Mouse (Mus musculus) midbrain, embryonic 15.5 days (tissue): ENCODE results near the gene Clip4. TPM values are rescaled to one million over a fixed set of nuclear protein-coding genes. Genes with fewer than 3 reads are reported as not detected.

Experiments used
- ATAC-seq: fragments of 200-750 bp; cut with Nextera tagmentation; replicated peaks from 2 replicates; pipeline ENCODE4 v1.8.0; 2017; ENCODE audit warnings: moderate TSS enrichment
- H3K27ac ChIP-seq: fragments of 300-500 bp; sonication (generic); 2 replicates; pipeline ENCODE4 v1.5.1; 2015; ENCODE audit warnings: mild to moderate bottlenecking, inconsistent platforms
- H3K27me3 ChIP-seq: fragments of 300-500 bp; sonication (generic); replicated peaks from 2 replicates; pipeline ENCODE4 v1.6.1; 2015; ENCODE audit warnings: inconsistent platforms
- H3K36me3 ChIP-seq: fragments of 300-500 bp; sonication (generic); replicated peaks from 2 replicates; pipeline ENCODE4 v1.6.1; 2015; ENCODE audit warnings: inconsistent platforms
- H3K4me1 ChIP-seq: fragments of 300-500 bp; sonication (generic); 2 replicates; pipeline ENCODE4 v1.6.1; 2015; ENCODE audit warnings: inconsistent platforms
- H3K4me2 ChIP-seq: fragments of 300-500 bp; sonication (generic); 2 replicates; pipeline ENCODE4 v1.6.1; 2015; ENCODE audit warnings: inconsistent platforms, mild to moderate bottlenecking, moderate library complexity
- H3K4me3 ChIP-seq: fragments of 300-500 bp; sonication (generic); 2 replicates; pipeline ENCODE4 v1.5.1; 2015; ENCODE audit warnings: mild to moderate bottlenecking, inconsistent platforms
- H3K9ac ChIP-seq: fragments of 300-500 bp; sonication (generic); 2 replicates; pipeline ENCODE4 v1.6.1; 2015; ENCODE audit warnings: mild to moderate bottlenecking, inconsistent platforms
- H3K9me3 ChIP-seq: fragments of 300-500 bp; sonication (generic); 2 replicates; pipeline ENCODE4 v1.6.1; 2016; ENCODE audit warnings: inconsistent platforms
- WGBS: fragments of 180-500 bp; shearing (Covaris S2); methylation state at CpG from one replicate; pipeline ENCODE4 v1.1.7; 2015; ENCODE audit warnings: mixed read lengths; 5-methylcytosine and 5-hydroxymethylcytosine counted together
- polyA plus RNA-seq: library from polyadenylated mRNA; unstranded; fragments of >200 nt; fragmentation: Nextera tagmentation; extraction: Ambion mirVana; gene quantifications from 2 replicates; pipeline ENCODE4 v1.2.1, GENCODE M21; 2015

The Clip4 gene
- polyA plus RNA-seq, 1 experiment from 2014 or later = 13.7 TPM

GRCm38 (mm10) chr17:71770696-71771095 lies 2.4 kb downstream of the Clip4 start:
- Histone ChIP-seq H3K4me1 (no peaks in the 10 kb centered on the region), H3K9ac (no peak overlapping the region), H3K36me3 (no peaks in the 10 kb centered on the region), H3K27me3 (no peaks in the 10 kb centered on the region), H3K27ac (no peak overlapping the region), H3K4me3 (no peak overlapping the region), H3K9me3 (no peaks in the 10 kb centered on the region), H3K4me2 (no peak overlapping the region)
- WGBS = 91% methylated on average over 3 of the region's 3 CpGs
- no peak for ATAC-seq

- H3K4me1 ChIP-seq = no peaks in the 10 kb centered on the region
- ATAC-seq = no peak
- no peaks in the 10 kb centered on the region for H3K27me3 ChIP-seq
- WGBS = 75% methylated on average over 4 of the region's 4 CpGs
- no peaks in the 10 kb centered on the region for H3K9me3 ChIP-seq
- H3K9ac ChIP-seq = no peak overlapping the region
- H3K4me3 ChIP-seq = no peak overlapping the region
- H3K4me2 ChIP-seq = no peak overlapping the region
- no peaks in the 10 kb centered on the region for H3K36me3 ChIP-seq
- no peak overlapping the region for H3K27ac ChIP-seq
Measured at GRCm38 (mm10) chr17:71774173-71774572, 5.9 kb downstream of the Clip4 start.

DNA sequence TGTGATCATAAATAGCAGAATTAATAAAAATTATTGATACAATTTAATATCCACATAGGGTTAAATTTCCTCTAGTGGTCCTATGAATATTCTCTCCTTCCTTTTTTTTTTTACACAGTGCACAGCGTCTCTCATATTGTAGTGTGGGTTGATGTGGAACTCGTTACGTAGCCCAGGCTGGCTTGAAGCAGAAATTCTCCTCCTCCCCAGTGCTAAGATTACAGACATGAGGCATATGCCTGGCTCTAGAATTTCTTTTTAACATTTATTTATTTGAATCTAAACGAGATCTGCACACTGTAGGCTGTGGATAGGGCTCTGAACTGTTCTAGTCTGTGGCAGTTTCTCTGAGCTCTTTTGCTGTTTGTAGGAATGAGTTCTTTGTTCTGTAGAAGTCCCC lies 7.0 kb downstream of the Clip4 start:
- Histone ChIP-seq H3K9me3 (no peaks in the 10 kb centered on the region), H3K36me3 (no peaks in the 10 kb centered on the region), H3K4me2 (no peak overlapping the region), H3K9ac (no peak overlapping the region), H3K4me1 (no peaks in the 10 kb centered on the region), H3K4me3 (no peak overlapping the region), H3K27me3 (no peaks in the 10 kb centered on the region), H3K27ac (no peak overlapping the region)
- 69% methylated on average over 4 of the region's 4 CpGs for WGBS
- ATAC-seq = no peak

GRCm38 (mm10) chr17:71778696-71779095 lies 10.4 kb downstream of the Clip4 start:
- H3K9me3 ChIP-seq = no peaks in the 10 kb centered on the region
- H3K4me3 ChIP-seq = no peak overlapping the region
- peaks cover 14% of the 10 kb centered on the region for H3K4me1 ChIP-seq
- H3K9ac ChIP-seq = no peak overlapping the region
- no peaks in the 10 kb centered on the region for H3K36me3 ChIP-seq
- no peaks in the 10 kb centered on the region for H3K27me3 ChIP-seq
- H3K4me2 ChIP-seq = no peak overlapping the region
- 78% methylated on average over 3 of the region's 3 CpGs for WGBS
- no peak overlapping the region for H3K27ac ChIP-seq
- no peak for ATAC-seq

DNA sequence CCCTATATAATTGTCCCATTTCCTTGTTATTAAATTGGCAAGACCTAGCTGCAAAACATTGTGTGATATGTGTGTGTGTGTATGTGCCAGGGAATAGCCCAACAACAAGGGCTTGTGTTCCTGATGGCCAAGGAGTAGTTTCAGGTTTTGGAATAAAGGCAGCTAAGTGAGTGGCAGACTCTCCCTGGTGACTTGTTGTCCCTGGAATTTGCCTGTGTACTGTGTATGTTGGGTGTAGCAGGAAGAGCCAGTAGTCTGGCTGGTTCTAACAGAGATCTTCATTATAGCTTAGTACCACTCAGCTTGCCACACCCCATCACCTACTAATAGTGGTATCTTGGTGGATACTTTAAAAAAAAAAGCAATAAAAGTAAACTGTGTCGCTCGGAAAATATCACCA lies 12.2 kb downstream of the Clip4 start:
- 92% methylated on average over 2 of the region's 2 CpGs for WGBS
- peaks cover 20% of the 10 kb centered on the region for H3K4me1 ChIP-seq
- no peak for ATAC-seq

GRCm38 (mm10) chr17:71780945-71781344 lies 12.7 kb downstream of the Clip4 start:
- Histone ChIP-seq H3K4me3 (no peak overlapping the region), H3K36me3 (no peaks in the 10 kb centered on the region), H3K27me3 (no peaks in the 10 kb centered on the region), H3K4me2 (no peak overlapping the region), H3K9me3 (no peaks in the 10 kb centered on the region), H3K27ac (no peak overlapping the region), H3K4me1 (peaks cover 20% of the 10 kb centered on the region), H3K9ac (no peak overlapping the region)
- no peak for ATAC-seq
- 89% methylated on average over 4 of the region's 4 CpGs for WGBS

More for the DNA sequence above, 12.2 kb downstream of the Clip4 start:
- H3K27me3 ChIP-seq = no peaks in the 10 kb centered on the region
- H3K27ac ChIP-seq = no peak overlapping the region
- H3K9ac ChIP-seq = no peak overlapping the region
- H3K9me3 ChIP-seq = no peaks in the 10 kb centered on the region
- no peaks in the 10 kb centered on the region for H3K36me3 ChIP-seq
- H3K4me2 ChIP-seq = no peak overlapping the region
- H3K4me3 ChIP-seq = no peak overlapping the region

- Histone ChIP-seq H3K27me3 (no peaks in the 10 kb centered on the region), H3K36me3 (no peaks in the 10 kb centered on the region), H3K27ac (peak overlapping the region; percentile 83), H3K9ac (peak overlapping the region; percentile 88), H3K4me1 (peaks cover 20% of the 10 kb centered on the region), H3K9me3 (no peaks in the 10 kb centered on the region), H3K4me2 (peak overlapping the region; percentile 83), H3K4me3 (peak overlapping the region; percentile 96)
- peak; percentile 95 for ATAC-seq
- WGBS = 0% methylated on average over 29 of the region's 29 CpGs
Measured at GRCm38 (mm10) chr17:71782242-71782698, 14.0 kb downstream of the Clip4 start.

- Histone ChIP-seq H3K36me3 (no peaks in the 10 kb centered on the region), H3K9ac (peak overlapping the region; percentile 88), H3K27ac (peak overlapping the region; percentile 83), H3K27me3 (no peaks in the 10 kb centered on the region), H3K4me1 (peaks cover 20% of the 10 kb centered on the region), H3K9me3 (no peaks in the 10 kb centered on the region), H3K4me2 (peak overlapping the region; percentile 83), H3K4me3 (peak overlapping the region; percentile 96)
- under 1% methylated on average over 50 of the region's 59 CpGs for WGBS
- peak; percentile 80 for ATAC-seq
Measured at GRCm38 (mm10) chr17:71782699-71783365, 14.6 kb downstream of the Clip4 start.

- Histone ChIP-seq H3K4me1 (peaks cover 20% of the 10 kb centered on the region), H3K27me3 (no peaks in the 10 kb centered on the region), H3K4me2 (peak overlapping the region; percentile 83), H3K36me3 (no peaks in the 10 kb centered on the region), H3K4me3 (peak overlapping the region; percentile 96), H3K27ac (peak overlapping the region; percentile 83; the same call in 1 of the 2 replicates), H3K9me3 (no peaks in the 10 kb centered on the region), H3K9ac (peak overlapping the region; percentile 88)
- peak; percentile 2; the same call in 1 of the 2 replicates for ATAC-seq
- WGBS = 4% methylated on average over 10 of the region's 10 CpGs
Measured at GRCm38 (mm10) chr17:71783366-71783735, 15.1 kb downstream of the Clip4 start.

DNA sequence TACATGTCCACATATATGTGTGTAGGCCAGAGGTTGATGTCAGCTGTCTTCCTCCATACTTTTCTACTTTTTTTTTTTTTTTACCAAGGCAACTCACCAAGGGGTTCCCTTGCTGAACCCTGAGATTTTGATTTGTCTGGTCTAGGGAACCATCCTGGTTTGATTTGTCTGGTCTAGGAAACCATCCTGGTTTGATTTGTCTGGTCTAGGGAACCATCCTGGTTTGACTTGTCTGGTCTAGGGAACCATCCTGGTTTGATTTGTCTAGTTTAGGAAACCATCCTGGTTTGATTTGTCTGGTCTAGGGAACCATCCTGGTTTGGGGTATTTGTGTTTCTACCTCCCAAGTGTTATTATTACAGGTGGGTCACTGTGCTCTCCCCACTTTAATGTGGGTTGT lies 18.2 kb downstream of the Clip4 start:
- no peaks in the 10 kb centered on the region for H3K36me3 ChIP-seq
- no peak overlapping the region for H3K9ac ChIP-seq
- peaks cover 20% of the 10 kb centered on the region for H3K4me1 ChIP-seq
- no peaks in the 10 kb centered on the region for H3K27me3 ChIP-seq
- no peak for ATAC-seq
- no peak overlapping the region for H3K4me3 ChIP-seq
- no peak overlapping the region for H3K27ac ChIP-seq
- no peaks in the 10 kb centered on the region for H3K9me3 ChIP-seq
- H3K4me2 ChIP-seq = no peak overlapping the region

DNA sequence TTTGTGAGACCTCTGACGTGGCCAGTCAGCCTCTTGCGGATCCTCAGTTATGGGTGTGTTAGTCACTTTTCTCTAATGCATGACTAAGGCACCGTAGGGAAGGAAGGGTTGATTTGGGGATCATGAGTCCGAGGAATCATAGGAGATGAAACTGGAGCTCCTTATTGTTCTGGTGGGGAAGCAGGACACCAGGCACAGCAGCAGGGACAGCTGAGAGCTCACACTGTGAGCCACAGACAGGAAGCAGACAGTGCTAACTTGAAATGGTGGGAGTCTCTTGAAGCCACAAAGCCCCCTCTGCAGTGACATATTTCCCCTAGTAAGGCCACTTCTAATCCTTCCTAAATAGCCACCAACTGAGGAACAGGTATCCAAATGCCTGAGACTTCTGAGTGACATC lies 22.8 kb downstream of the Clip4 start:
- no peak overlapping the region for H3K4me3 ChIP-seq
- no peaks in the 10 kb centered on the region for H3K4me1 ChIP-seq
- H3K9ac ChIP-seq = no peak overlapping the region
- H3K9me3 ChIP-seq = no peaks in the 10 kb centered on the region
- no peak overlapping the region for H3K4me2 ChIP-seq
- WGBS = 96% methylated on average over 4 of the region's 4 CpGs
- ATAC-seq = no peak
- no peak overlapping the region for H3K27ac ChIP-seq
- H3K27me3 ChIP-seq = no peaks in the 10 kb centered on the region
- no peaks in the 10 kb centered on the region; the same call in 1 of the 2 replicates for H3K36me3 ChIP-seq

DNA sequence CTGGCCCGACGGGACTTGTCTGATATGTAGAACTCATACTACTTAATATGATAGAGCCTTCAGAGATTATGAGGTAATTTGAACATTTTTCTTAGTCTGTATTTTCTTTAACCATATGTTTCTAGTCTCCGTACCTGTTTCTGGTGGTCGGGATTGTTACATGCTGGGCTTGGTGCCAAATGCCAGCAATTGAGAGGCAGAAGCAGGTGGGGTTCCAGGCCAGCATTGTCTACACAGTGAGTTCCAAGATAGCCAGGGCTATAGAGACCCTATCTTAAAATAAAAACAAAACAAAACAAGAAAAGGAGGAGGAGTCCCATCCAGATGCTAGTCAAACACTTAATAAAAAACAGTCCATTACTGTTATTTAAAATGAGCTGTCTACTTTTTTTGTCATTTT lies 23.3 kb downstream of the Clip4 start:
- WGBS = 93% methylated on average over 4 of the region's 4 CpGs
- no peaks in the 10 kb centered on the region for H3K27me3 ChIP-seq
- H3K9ac ChIP-seq = no peak overlapping the region
- no peaks in the 10 kb centered on the region; the same call in 1 of the 2 replicates for H3K36me3 ChIP-seq
- H3K4me2 ChIP-seq = no peak overlapping the region
- H3K27ac ChIP-seq = no peak overlapping the region
- no peaks in the 10 kb centered on the region for H3K9me3 ChIP-seq
- no peaks in the 10 kb centered on the region for H3K4me1 ChIP-seq
- H3K4me3 ChIP-seq = no peak overlapping the region
- ATAC-seq = no peak

DNA sequence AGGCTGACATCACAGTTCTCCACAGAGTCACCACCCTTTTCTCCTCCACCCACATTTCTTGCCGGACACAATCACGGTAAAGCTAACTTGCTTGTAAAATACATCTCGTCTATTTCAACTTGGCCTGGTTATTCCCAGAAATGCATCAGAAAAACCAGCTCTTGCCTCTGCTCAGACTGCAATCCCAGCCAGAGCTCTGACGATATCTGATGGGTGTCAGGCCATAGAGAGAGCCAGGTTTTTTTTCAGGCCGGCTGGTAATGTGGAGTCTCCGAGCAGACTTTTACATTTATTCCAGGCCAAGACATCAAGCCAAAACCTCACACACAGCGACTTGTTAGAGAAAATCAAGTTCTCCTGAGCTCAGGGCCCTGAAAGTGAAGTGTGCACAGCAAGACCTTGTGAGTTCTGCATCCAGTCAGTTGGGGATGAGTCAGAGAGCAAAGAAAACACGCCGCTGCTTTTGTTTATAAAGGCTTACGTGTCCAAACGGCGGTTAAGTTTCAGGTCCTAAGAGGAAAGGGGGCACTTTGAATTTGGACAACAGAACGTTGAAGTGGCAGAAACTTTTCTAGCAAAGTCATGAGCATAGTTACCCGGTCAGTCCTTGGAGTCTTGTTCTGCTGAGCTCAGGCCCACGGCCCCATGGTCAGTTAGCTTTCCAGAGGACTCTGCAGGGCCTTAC lies 27.4 kb downstream of the Clip4 start:
- 88% methylated on average over 15 of the region's 15 CpGs for WGBS
- Histone ChIP-seq H3K27ac (no peak overlapping the region), H3K9me3 (no peaks in the 10 kb centered on the region), H3K4me2 (no peak overlapping the region), H3K36me3 (peaks cover 3% of the 10 kb centered on the region; the same call in 1 of the 2 replicates), H3K27me3 (no peaks in the 10 kb centered on the region), H3K9ac (no peak overlapping the region), H3K4me3 (no peak overlapping the region), H3K4me1 (no peaks in the 10 kb centered on the region)
- ATAC-seq = no peak
